In the genomic region with DNA sequence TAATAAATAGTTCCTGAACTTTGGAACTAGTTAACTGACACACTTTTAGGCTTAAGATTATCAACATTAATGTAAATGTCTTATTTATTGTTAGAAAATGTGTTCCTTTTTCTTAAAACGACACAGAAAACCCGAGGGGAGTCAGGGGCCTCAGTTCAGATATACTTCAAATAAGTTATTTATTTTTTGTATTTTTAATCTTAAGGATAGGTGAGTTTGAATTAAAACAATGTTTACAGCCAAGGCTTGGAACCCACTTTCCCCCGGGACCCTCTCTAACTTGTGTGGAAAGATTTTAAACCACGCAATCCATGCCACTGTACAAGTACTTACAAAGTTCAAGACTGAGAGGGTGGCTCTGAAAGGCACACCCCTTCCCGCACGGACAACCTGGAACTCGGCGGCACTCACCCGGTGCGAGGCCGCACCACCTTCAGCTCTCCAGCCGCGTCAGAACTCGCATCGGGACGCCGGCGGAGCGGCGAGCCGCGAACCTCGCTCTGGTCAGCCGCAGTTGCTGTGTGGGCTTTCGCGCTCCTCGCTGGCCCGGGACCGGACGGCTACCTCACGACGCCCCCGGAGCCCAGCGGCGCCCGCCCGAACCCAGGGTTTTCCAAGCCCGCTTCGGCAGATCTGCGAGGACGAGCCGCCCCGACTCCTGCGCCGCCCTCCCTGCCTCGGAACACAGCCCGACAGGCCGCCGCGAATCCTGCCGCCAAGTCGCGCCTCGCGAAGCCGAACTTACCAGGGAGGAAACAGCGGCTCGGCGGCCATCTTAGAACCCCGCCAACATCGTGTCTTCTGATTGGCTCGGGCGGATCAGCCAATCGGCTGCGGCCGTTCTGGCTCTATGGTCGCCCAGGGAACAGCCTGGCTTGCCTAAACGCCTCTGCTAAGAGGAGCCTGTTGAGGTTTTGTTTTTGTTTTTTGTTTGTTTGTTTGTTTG, we compare ENCODE assay signal across 8 mouse cellular contexts. TPM values are rescaled to one million over a fixed set of nuclear protein-coding genes. Genes with fewer than 3 reads are reported as not detected.
DNase-seq lines count a peak whose midpoint lies in the region; ATAC-seq and TF ChIP-seq lines count a peak whose summit lies in the region.

A gene (minus strand): TSS at position 803 of the 946 bp plus-strand sequence.

- peak within 1 kb of the TSS; percentile 96 for H3K9ac ChIP-seq in embryonic facial prominence, embryonic 13.5 days
- peak within 1 kb of the TSS; percentile 98 for H3K9ac ChIP-seq in limb, embryonic 14.5 days (ENCODE audit: low read depth, low read length, severe bottlenecking)
- H3K9ac ChIP-seq in midbrain, postnatal 0 days (replicated peaks; ENCODE audit: low read length, poor library complexity, severe bottlenecking): peak within 1 kb of the TSS; percentile 83

- no peaks in the 10 kb centered on the region for H3K9me3 ChIP-seq in embryonic facial prominence, embryonic 13.5 days
- H3K9me3 ChIP-seq in limb, embryonic 14.5 days (ENCODE audit: control insufficient read depth, low read length): no peaks in the 10 kb centered on the region
- H3K9me3 ChIP-seq in midbrain, postnatal 0 days (ENCODE audit: low read length): no peaks in the 10 kb centered on the region

- H3K27ac ChIP-seq in embryonic facial prominence, embryonic 13.5 days: peak within 1 kb of the TSS; percentile 99
- peak within 1 kb of the TSS; percentile 99 for H3K27ac ChIP-seq in limb, embryonic 14.5 days (replicated peaks; ENCODE audit: low read depth, low read length)
- peak within 1 kb of the TSS; percentile 94 for H3K27ac ChIP-seq in midbrain, postnatal 0 days (ENCODE audit: low read depth, low read length)

- TF ChIP-seq POLR2A in limb, embryonic 14.5 days (IDR thresholded peaks at IDR 0.05; ENCODE audit: borderline replicate concordance, extremely low read depth, insufficient read depth, insufficient read length): peak; percentile 87; the same call in 1 of the 2 replicates

- DNase-seq in 3134 (ENCODE audit: extremely low read depth, insufficient read length, low spot score): peak; percentile 97
- DNase-seq in adrenal gland, postnatal 36 days: peak; percentile 93 to 95
- DNase-seq in heart, adult 8-10 months (ENCODE audit: low spot score): peak; percentile 96
- peak; percentile 97 for DNase-seq in kidney, adult 9 months
- peak; percentile 98 for DNase-seq in limb, embryonic 14.5 days (ENCODE audit: low spot score)
- DNase-seq in midbrain, postnatal 0 days (ENCODE audit: low spot score): peak; percentile 96
- peak; percentile 90 to 96 for DNase-seq in spleen, postnatal 14 days (ENCODE audit: low spot score in 2 of 2)

- H3K4me2 ChIP-seq in embryonic facial prominence, embryonic 13.5 days: peak within 1 kb of the TSS; percentile 55
- H3K4me2 ChIP-seq in limb, embryonic 14.5 days (replicated peaks; ENCODE audit: low read depth, low read length, severe bottlenecking): peak within 1 kb of the TSS; percentile 53
- H3K4me2 ChIP-seq in midbrain, postnatal 0 days (ENCODE audit: low read depth, low read length, poor library complexity, severe bottlenecking): peak within 1 kb of the TSS; percentile 65

- peaks cover 3% of the 10 kb centered on the region; the same call in 1 of the 2 replicates for H3K36me3 ChIP-seq in embryonic facial prominence, embryonic 13.5 days
- H3K36me3 ChIP-seq in limb, embryonic 14.5 days (ENCODE audit: control insufficient read depth, insufficient read depth, low read length): 0 out of 2 replicates have a peak, but pooled peaks cover 8% of the 10 kb centered on the region
- H3K36me3 ChIP-seq in midbrain, postnatal 0 days (ENCODE audit: insufficient read depth, low read length): no peaks in the 10 kb centered on the region

- WGBS in embryonic facial prominence, embryonic 13.5 days: under 1% methylated on average over 68 of the region's 68 CpGs
- 1% methylated on average over 68 of the region's 68 CpGs for WGBS in limb, embryonic 14.5 days
- under 1% methylated on average over 68 of the region's 68 CpGs for WGBS in midbrain, postnatal 0 days

- no peak for TF ChIP-seq CTCF in midbrain, postnatal 0 days (IDR thresholded peaks at IDR 0.05)

- H3K4me3 ChIP-seq in embryonic facial prominence, embryonic 13.5 days: peak within 1 kb of the TSS; percentile 73
- H3K4me3 ChIP-seq in limb, embryonic 14.5 days (replicated peaks; ENCODE audit: low read length): peak within 1 kb of the TSS; percentile 97
- peak within 1 kb of the TSS; percentile 94 for H3K4me3 ChIP-seq in midbrain, postnatal 0 days (ENCODE audit: low read depth, low read length)

- H3K27me3 ChIP-seq in embryonic facial prominence, embryonic 13.5 days: no peaks in the 10 kb centered on the region; the same call in 1 of the 2 replicates
- H3K27me3 ChIP-seq in limb, embryonic 14.5 days (ENCODE audit: control insufficient read depth, insufficient read depth, low read length): no peaks in the 10 kb centered on the region
- no peaks in the 10 kb centered on the region for H3K27me3 ChIP-seq in midbrain, postnatal 0 days (ENCODE audit: insufficient read depth, low read length)

- peak; percentile 97 for ATAC-seq in embryonic facial prominence, embryonic 13.5 days (ENCODE audit: insufficient number of reproducible peaks, insufficient read depth, low FRiP score, low TSS enrichment, low read depth)
- ATAC-seq in limb, embryonic 14.5 days (ENCODE audit: low FRiP score, low read depth): peak; percentile 99
- ATAC-seq in midbrain, postnatal 0 days (ENCODE audit: low FRiP score): peak; percentile 100

- peaks cover 13% of the 10 kb centered on the region for H3K4me1 ChIP-seq in embryonic facial prominence, embryonic 13.5 days
- peaks cover 10% of the 10 kb centered on the region for H3K4me1 ChIP-seq in limb, embryonic 14.5 days (ENCODE audit: control insufficient read depth, insufficient read depth, low read length)
- 0 out of 2 replicates have a peak, but pooled peaks cover 4% of the 10 kb centered on the region for H3K4me1 ChIP-seq in midbrain, postnatal 0 days (ENCODE audit: insufficient read depth, low read length)

RNA-seq across cellular contexts. Expression of the gene that starts here (rescaled TPM):
- total RNA-seq in adrenal gland, postnatal 36 days (2021): 10 to 100 TPM; 25.1 to 36.7 TPM
- 63.0 and 64.6 TPM in 2 replicates for polyA plus RNA-seq in embryonic facial prominence, embryonic 13.5 days (2015; fragmentation: Nextera tagmentation; extraction: Ambion mirVana)
- 10 to 100 TPM; 17.0 to 29.0 (median 21.7) TPM for total RNA-seq in heart, adult 8-10 months (2022)
- polyA plus RNA-seq in limb, embryonic 14.5 days (2012; rRNA removed): 19.9 and 30.7 TPM in 2 replicates
- 57.3 and 57.5 TPM in 2 replicates for polyA plus RNA-seq in limb, embryonic 14.5 days (2014; fragmentation: Nextera tagmentation; extraction: Ambion mirVana)
- total RNA-seq in midbrain, postnatal 0 days (2014; rRNA removed): 28.3 and 38.3 TPM in 2 replicates
- polyA plus RNA-seq in midbrain, postnatal 0 days (2015; fragmentation: Nextera tagmentation; extraction: Ambion mirVana): 82.5 and 93.1 TPM in 2 replicates

Comparison
In these comparisons a context has a peak if more than half of its experiments do, and no peak if none do; other contexts are left out.
1. Peak in every context shown above with its lines: DNase-seq, ATAC-seq, H3K4me3 ChIP-seq and H3K27ac ChIP-seq.